Mouse (Mus musculus): ENCODE results near the gene Bricd5. TPM values are rescaled to one million over a fixed set of nuclear protein-coding genes. Genes with fewer than 3 reads are reported as not detected.

Bricd5 gene
- polyA plus RNA-seq, 1 experiment: 2.3 TPM

DNA sequence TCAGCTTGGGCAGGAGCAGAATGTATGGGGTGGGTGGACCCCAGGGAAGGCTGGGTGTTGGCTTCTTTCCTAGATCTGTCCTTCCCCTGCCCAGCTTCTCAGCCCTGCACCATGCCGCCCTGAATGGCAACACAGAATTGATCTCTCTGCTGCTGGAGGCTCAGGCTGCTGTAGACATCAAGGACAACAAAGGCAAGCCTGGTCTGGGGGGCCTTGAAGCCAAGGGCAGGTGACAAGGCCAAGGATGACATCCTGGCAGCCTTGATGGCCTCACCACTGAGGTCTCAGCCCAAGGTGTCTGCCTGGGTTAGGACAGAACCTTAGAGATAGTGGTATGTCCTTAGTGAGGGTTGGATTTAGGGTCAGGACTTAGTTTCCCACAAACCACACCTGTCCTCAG is 22.3 kb downstream of the Bricd5 start:
- WGBS: 78% methylated on average over 1 of the region's 1 CpGs
- no peaks in the 10 kb centered on the region for H3K4me1 ChIP-seq (ENCODE audit: control insufficient read depth, insufficient read depth, insufficient read length, low read length)
- no peaks in the 10 kb centered on the region for H3K36me3 ChIP-seq (ENCODE audit: control insufficient read depth, insufficient read depth, low read length)
- H3K4me3 ChIP-seq (ENCODE audit: low read depth, low read length): no peak overlapping the region
- no peaks in the 10 kb centered on the region for H3K27me3 ChIP-seq (ENCODE audit: control insufficient read depth, insufficient read depth, low read length)
- TF ChIP-seq CTCF (IDR thresholded peaks at IDR 0.05; ENCODE audit: extremely low read depth, insufficient read length, insufficient replicate concordance, low read depth, low read length) (no peak), POLR2A (IDR thresholded peaks at IDR 0.05; ENCODE audit: low read depth, low read length) (no peak)
- no peak overlapping the region for H3K27ac ChIP-seq (ENCODE audit: insufficient read depth, low read depth, low read length)

DNA sequence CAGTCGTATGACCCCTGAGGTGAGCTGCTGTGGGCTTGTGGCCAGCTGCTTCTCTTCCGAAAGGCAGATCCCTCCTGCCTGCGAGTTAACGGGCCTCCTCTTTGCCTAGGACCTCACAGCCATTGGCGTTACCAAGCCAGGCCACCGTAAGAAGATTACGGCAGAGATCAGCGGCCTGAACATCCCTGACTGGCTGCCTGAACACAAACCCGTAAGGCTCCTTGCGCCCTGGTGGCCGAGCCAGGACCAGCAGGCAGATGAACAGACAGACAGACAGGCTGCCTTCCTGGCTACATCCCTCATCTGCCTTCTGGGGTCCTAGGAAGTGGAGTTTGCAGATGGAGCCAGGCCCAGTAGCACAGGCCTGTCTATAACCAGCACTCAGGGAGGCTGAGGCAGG is 28.5 kb downstream of the Bricd5 start:
- no peak overlapping the region for H3K4me3 ChIP-seq (ENCODE audit: low read depth, low read length)
- no peak overlapping the region for H3K27ac ChIP-seq (ENCODE audit: insufficient read depth, low read depth, low read length)
- H3K4me1 ChIP-seq (ENCODE audit: control insufficient read depth, insufficient read depth, insufficient read length, low read length): peaks cover 7% of the 10 kb centered on the region
- no peaks in the 10 kb centered on the region for H3K36me3 ChIP-seq (ENCODE audit: control insufficient read depth, insufficient read depth, low read length)
- TF ChIP-seq CTCF (IDR thresholded peaks at IDR 0.05; ENCODE audit: extremely low read depth, insufficient read length, insufficient replicate concordance, low read depth, low read length) (no peak), POLR2A (IDR thresholded peaks at IDR 0.05; ENCODE audit: low read depth, low read length) (no peak)
- WGBS: 40% methylated on average over 11 of the region's 11 CpGs
- H3K27me3 ChIP-seq (ENCODE audit: control insufficient read depth, insufficient read depth, low read length): no peaks in the 10 kb centered on the region

DNA sequence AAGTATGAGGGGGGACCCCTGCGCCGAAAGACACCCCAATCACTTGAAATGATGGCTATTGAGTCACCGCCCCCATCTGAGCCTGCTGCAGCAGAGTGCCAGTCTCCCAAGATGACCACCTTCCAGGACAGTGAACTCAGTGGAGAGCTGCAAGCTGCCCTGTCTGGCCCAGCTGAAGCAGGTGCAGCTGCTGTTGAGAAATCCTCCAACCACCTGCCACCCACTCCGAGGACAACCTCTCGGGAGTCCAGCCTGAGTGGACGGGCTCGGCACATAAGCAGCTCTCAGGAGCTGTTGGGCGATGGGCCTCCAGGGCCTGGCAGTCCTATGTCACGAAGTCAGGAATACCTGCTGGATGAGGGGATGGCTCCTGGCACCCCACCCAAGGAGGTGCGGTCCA is 30.4 kb downstream of the Bricd5 start:
- no peak overlapping the region for H3K4me3 ChIP-seq (ENCODE audit: low read depth, low read length)
- TF ChIP-seq CTCF (IDR thresholded peaks at IDR 0.05; ENCODE audit: extremely low read depth, insufficient read length, insufficient replicate concordance, low read depth, low read length) (no peak), POLR2A (IDR thresholded peaks at IDR 0.05; ENCODE audit: low read depth, low read length) (no peak)
- peaks cover 3% of the 10 kb centered on the region; the same call in 1 of the 2 replicates for H3K36me3 ChIP-seq (ENCODE audit: control insufficient read depth, insufficient read depth, low read length)
- peaks cover 15% of the 10 kb centered on the region for H3K4me1 ChIP-seq (ENCODE audit: control insufficient read depth, insufficient read depth, insufficient read length, low read length)
- H3K27ac ChIP-seq (ENCODE audit: insufficient read depth, low read depth, low read length): no peak overlapping the region
- no peaks in the 10 kb centered on the region for H3K27me3 ChIP-seq (ENCODE audit: control insufficient read depth, insufficient read depth, low read length)
- WGBS: 80% methylated on average over 10 of the region's 10 CpGs

DNA sequence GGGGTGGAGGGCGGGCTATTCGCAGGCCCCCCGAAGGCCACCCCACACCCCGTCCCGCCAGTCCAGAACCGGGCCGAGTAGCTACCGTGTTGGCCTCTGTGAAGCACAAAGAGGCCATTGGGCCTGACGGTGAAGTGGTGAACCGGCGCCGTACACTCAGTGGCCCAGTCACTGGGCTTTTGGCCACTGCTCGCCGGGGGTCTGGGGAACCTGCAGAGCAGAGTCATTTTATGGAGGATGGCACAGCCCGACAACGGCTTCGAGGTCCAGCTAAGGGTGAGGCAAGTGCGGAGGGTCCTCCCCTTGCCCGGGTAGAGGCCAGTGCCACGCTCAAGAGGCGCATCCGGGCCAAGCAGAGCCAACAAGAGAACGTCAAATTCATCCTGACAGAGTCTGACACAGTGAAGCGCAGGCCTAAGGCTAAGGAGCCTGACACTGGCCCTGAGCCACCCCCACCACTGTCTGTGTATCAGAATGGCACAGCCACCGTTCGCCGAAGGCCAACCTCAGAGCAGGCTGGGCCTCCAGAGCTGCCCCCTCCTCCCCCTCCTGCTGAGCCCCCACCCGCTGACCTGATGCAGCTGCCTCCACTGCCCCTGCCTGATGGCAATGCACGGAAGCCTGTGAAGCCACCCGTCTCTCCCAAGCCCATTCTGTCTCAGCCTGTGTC is 31.7 kb downstream of the Bricd5 start:
- no peaks in the 10 kb centered on the region for H3K27me3 ChIP-seq (ENCODE audit: control insufficient read depth, insufficient read depth, low read length)
- TF ChIP-seq CTCF (IDR thresholded peaks at IDR 0.05; ENCODE audit: extremely low read depth, insufficient read length, insufficient replicate concordance, low read depth, low read length) (no peak), POLR2A (IDR thresholded peaks at IDR 0.05; ENCODE audit: low read depth, low read length) (no peak)
- H3K36me3 ChIP-seq (ENCODE audit: control insufficient read depth, insufficient read depth, low read length): peaks cover 15% of the 10 kb centered on the region
- H3K27ac ChIP-seq (ENCODE audit: insufficient read depth, low read depth, low read length): no peak overlapping the region
- H3K4me1 ChIP-seq (ENCODE audit: control insufficient read depth, insufficient read depth, insufficient read length, low read length): peaks cover 15% of the 10 kb centered on the region
- 94% methylated on average over 30 of the region's 30 CpGs for WGBS
- H3K4me3 ChIP-seq (ENCODE audit: low read depth, low read length): no peak overlapping the region

DNA sequence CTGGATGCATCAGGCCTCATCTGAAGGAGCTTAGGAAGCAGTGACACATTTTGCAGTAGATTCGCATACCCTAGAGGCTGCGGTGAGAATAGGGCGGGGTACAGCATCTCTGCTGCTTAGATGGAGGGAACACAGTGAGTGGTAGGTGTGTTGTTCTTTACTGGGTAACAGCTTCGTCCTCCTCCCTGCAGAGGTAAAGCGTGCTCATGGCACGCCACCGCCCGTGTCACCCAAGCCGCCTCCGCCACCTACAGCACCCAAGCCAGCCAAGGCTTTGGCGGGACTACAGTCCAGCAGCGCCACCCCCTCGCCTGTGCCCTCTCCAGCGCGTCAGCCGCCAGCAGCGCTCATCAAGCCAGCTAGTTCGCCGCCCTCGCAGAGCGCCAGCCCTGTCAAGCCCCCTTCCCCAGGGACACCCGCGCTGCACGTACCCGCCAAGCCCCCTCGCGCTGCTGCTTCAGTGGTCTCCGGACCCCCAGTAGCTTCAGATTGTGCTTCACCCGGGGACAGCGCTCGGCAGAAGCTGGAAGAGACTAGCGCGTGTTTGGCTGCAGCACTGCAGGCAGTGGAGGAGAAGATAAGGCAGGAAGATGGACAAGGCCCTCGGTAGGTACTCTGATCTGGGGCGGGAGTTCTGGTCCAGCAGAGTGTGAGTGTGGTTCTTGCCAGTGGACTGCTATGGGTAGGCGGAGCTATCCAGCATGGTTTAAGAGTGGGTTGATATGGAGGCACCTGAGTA is 32.8 kb downstream of the Bricd5 start:
- WGBS: 36% methylated on average over 36 of the region's 36 CpGs
- TF ChIP-seq POLR2A (IDR thresholded peaks at IDR 0.05; ENCODE audit: low read depth, low read length) (no peak), CTCF (IDR thresholded peaks at IDR 0.05; ENCODE audit: extremely low read depth, insufficient read length, insufficient replicate concordance, low read depth, low read length) (no peak)
- H3K4me3 ChIP-seq (ENCODE audit: low read depth, low read length): peak overlapping the region; percentile 21; the same call in 1 of the 2 replicates

DNA sequence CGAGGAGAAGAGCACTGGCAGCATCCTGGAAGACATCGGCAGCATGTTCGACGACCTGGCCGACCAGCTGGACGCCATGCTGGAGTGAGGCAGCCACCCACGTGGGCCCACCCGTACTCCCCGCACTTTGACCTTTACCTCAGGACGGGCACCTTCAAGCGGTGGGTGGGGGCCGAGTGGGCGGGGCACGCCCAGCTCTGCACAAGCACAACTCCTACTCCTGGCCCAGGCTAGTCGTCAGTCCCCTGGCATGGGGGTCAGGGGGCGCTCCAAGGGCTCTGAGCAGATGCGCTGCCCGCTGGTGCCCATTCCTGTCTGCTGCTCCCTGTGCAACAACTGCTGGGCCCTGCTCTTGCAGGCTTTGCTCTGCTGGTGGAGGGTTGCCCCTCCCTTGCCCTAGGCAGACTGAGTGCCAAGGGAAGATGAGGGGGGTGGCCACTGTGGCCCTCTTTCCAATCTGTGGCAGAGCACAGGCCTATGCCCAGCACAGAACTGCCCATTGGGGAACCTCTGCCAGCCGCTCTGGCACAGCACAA is 33.5 kb downstream of the Bricd5 start:
- peak overlapping the region; percentile 21; the same call in 1 of the 2 replicates for H3K4me3 ChIP-seq (ENCODE audit: low read depth, low read length)
- 27% methylated on average over 19 of the region's 19 CpGs for WGBS
- TF ChIP-seq CTCF (IDR thresholded peaks at IDR 0.05; ENCODE audit: extremely low read depth, insufficient read length, insufficient replicate concordance, low read depth, low read length) (no peak), POLR2A (IDR thresholded peaks at IDR 0.05; ENCODE audit: low read depth, low read length) (no peak)

More for the DNA sequence above, 32.8 kb downstream of the Bricd5 start:
- peaks cover 15% of the 10 kb centered on the region for H3K4me1 ChIP-seq (ENCODE audit: control insufficient read depth, insufficient read depth, insufficient read length, low read length)
- no peak overlapping the region for H3K27ac ChIP-seq (ENCODE audit: insufficient read depth, low read depth, low read length)
- no peaks in the 10 kb centered on the region for H3K27me3 ChIP-seq (ENCODE audit: control insufficient read depth, insufficient read depth, low read length)
- peaks cover 26% of the 10 kb centered on the region for H3K36me3 ChIP-seq (ENCODE audit: control insufficient read depth, insufficient read depth, low read length)

More for the DNA sequence above, 33.5 kb downstream of the Bricd5 start:
- peaks cover 15% of the 10 kb centered on the region for H3K4me1 ChIP-seq (ENCODE audit: control insufficient read depth, insufficient read depth, insufficient read length, low read length)
- no peaks in the 10 kb centered on the region for H3K27me3 ChIP-seq (ENCODE audit: control insufficient read depth, insufficient read depth, low read length)
- H3K36me3 ChIP-seq (ENCODE audit: control insufficient read depth, insufficient read depth, low read length): peaks cover 33% of the 10 kb centered on the region
- H3K27ac ChIP-seq (ENCODE audit: insufficient read depth, low read depth, low read length): no peak overlapping the region

All from small intestine, adult 2 months (tissue).